Mouse (Mus musculus) kidney, postnatal 14 days (tissue): ENCODE data around the gene Prpf4b.
"Not testable (repeated sequence)": the region's sequence is repeated elsewhere in the genome, so short reads cannot be mapped to it uniquely, and the experiment has no call there.

Experiments used
- DNase-seq: peaks from one replicate; pipeline ENCODE4 v3.0.0; 2022; ENCODE audit warnings: mixed read lengths

The Prpf4b gene

DNA sequence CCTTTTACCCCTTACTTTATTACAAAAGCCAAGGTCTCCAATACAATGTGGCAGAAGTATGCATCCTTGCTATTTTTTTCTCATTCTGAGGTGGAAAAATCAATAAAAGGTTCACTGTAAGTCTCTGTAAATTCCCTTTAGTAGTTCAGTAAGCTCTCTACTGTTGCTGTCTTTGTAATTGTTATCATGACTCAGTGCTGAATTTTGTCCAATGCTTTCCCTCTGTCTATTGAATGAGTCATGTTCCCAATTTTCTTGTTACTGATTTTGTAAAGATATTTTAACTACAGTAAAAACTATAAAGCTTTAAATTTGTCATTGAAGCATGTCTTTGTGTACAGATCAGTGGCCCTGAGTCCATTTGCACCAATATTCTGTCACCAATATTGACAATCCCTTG, 67.3 kb downstream of the Prpf4b start:
- DNase-seq, result no peak

- not testable (repeated sequence) for DNase-seq
Observed at GRCm38 (mm10) chr13:34951437-34951836, 76.3 kb downstream of the Prpf4b start.
